Mouse (Mus musculus) E14TG2a.4 (cell line): ENCODE data around the gene Ino80e.

Experiments used
- CTCF ChIP-seq: conservative IDR thresholded peaks from 2 replicates; pipeline ENCODE4 v1.5.1; 2014; ENCODE audit warnings: low read length
- NANOG ChIP-seq: IDR thresholded peaks from 2 replicates; pipeline ENCODE4 v1.6.1; 2014; ENCODE audit warnings: borderline replicate concordance, low read length, mixed read lengths
- POU5F1 ChIP-seq: IDR thresholded peaks from 2 replicates; pipeline ENCODE4 v1.6.1; 2014; ENCODE audit warnings: low read length, borderline replicate concordance

DNA sequence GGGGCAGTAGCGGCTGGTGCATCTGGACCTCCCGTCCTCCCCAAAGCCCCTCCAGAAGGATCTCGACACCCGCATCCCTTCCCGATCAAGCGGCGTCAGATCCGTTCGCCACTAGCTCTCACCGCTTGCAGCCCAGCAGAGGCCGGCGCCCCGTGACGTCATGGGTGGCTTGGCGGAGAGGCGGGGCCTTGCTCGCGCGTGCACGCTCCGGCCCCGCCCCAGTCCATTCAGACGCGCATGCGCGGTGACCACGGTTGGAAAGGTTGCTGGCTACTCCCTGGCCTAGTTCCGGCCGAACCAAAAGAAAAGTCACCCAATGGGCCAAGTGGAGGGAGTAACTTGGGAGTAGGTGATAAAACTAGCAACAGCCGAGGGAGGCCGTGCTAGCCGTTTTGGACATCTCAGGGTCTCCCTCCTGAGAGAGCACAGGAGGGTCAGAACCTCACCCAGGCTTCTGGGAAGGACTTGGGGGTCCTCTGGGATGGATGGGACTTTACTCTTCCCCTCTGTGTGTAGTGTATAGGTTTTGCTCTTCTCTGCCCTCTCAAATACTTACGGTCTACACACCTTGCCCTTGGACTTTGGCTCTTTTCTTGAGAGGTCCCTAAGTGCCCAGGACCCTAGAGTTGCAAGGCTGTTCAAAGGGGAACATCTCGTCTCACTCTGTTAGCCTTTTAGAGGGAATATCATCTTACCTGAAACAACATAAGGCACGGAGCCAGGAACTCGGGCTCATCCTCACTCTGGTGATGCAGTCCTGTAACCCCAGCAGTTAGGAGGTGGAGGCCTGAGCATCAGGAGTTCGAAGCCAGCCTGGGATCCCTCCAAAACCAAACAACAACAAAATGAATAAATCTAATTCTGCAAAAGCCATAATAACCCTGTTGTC is 36.2 kb upstream of the Ino80e start:
- no peak for TF ChIP-seq CTCF
- no peak for TF ChIP-seq NANOG
- no peak for TF ChIP-seq POU5F1
